Mouse (Mus musculus) erythroid progenitor cell, adult 5-6 weeks (primary cell): ENCODE measurements at regions not wholly inside any gene's neighbourhood (a gene's known extent, or its start where the extent isn't known, plus 50 kb on each side); places are given as distances from the start of the nearest gene placed in this dataset.
A peak's percentile ranks its signal among the peaks of the same experiment; 100 is the strongest.

Experiments used
- ATAC-seq: replicated peaks from 2 replicates; pipeline ENCODE4 v1.8.0; 2016; ENCODE audit warnings: moderate number of reproducible peaks, mild to moderate bottlenecking, moderate TSS enrichment, inconsistent platforms; ENCODE audit not compliant: poor library complexity, low FRiP score, severe bottlenecking

GRCm38 (mm10) chr4:40400089-40400488 is 71.9 kb upstream of the Tmem215 start:
- no peak for ATAC-seq

GRCm38 (mm10) chr4:40390183-40390582 is 81.8 kb upstream of the Tmem215 start:
- no peak for ATAC-seq

- no peak for ATAC-seq
Observed at GRCm38 (mm10) chr4:40385284-40385683, 86.7 kb upstream of the Tmem215 start.

DNA sequence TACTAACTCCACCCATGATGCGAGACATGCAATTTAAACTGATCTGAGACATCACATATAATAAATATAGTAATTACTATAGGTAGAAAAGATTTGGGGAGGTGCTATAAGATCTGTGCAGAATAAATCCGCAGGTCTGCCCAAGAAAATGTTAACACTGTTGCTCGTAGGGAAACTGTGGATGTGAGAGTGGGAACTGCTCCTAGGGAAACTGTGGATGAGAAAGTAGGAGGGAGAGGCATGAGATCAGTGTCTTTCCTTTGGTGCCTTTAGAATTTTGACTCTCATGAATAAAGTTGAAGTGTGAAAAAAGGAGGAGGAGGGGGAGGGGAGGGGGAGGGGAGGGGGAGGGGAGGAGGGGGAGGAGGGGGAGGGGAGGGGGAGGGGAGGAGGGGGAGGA is 87.3 kb upstream of the Tmem215 start:
- ATAC-seq = no peak

- no peak for ATAC-seq
Observed at GRCm38 (mm10) chr4:40380309-40380708, 91.7 kb upstream of the Tmem215 start.

DNA sequence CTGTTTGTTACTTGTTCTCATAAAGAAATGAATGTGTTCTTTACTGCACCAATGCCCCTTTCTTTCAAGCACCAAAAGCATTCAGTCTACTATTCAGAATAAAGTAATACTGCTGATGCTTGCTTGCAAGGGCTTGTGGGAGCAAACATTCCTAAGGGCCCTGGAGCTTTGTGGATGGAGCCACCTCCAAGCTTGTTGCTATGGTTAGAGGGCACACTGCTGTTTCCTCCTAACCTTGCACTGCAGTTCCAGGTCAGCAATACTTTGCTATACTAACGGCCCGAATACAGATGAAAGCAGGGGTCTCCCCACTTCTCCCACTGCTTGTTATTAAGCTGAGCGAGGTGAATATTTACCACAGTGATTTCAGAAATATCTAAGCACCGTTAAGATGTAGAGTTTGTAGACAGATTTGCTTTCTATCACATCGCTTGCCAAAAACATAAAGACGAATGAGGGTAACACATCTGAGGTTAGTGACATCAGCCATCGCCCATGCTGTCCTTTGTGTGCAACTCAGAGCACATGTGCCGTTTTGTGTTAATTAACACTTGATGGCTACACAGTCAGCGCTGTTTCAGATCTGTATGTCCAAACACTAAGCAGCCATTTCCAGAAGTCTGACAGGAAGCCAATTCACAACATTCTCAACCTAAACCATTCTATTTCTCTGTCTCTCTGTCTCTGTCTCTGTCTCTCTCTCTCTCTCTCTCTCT is 96.4 kb upstream of the Ndufb6 start:
- ATAC-seq = no peak

DNA sequence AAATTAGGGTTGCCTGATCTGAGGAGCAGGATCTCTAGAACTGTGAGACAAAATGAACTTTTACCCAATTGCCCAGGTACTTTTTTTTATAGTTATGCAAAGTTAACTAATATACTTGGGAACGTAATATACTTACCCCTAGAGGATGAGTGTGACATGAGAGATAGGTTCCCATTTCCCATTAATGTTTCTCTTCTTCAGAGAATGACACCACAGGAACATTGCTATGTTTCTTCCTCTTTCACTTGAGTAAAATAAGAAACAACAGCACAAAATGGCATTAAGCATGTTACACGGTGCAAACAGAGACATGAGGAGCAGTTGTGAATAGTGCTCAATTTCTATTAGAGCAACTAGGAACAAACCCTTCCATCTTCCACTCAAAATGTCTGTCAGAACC is 95.0 kb upstream of the Ndufb6 start:
- ATAC-seq = no peak

DNA sequence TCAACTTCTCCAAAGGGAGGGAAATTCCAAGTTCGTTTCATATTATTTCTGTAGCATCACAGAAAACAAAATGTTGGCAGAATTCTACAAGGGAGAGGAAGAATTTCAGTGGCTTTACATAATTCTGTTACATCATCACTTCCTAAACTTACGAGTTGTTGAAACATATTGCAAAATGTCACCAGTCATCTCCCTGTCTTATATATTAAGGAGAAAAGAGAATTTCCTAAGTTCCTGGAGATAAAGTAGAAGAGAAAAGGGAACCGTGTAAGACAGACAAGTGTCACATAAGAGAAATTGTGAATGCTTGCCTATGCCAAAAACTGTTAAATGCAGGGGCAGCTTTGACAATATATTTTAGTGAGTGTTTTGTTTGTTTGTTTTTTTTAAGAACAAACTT is 85.1 kb upstream of the Ndufb6 start:
- no peak for ATAC-seq

- no peak for ATAC-seq
Observed at GRCm38 (mm10) chr4:40359307-40359706, 80.1 kb upstream of the Ndufb6 start.

- no peak for ATAC-seq
Observed at GRCm38 (mm10) chr4:40357088-40357853, 78.0 kb upstream of the Ndufb6 start.

DNA sequence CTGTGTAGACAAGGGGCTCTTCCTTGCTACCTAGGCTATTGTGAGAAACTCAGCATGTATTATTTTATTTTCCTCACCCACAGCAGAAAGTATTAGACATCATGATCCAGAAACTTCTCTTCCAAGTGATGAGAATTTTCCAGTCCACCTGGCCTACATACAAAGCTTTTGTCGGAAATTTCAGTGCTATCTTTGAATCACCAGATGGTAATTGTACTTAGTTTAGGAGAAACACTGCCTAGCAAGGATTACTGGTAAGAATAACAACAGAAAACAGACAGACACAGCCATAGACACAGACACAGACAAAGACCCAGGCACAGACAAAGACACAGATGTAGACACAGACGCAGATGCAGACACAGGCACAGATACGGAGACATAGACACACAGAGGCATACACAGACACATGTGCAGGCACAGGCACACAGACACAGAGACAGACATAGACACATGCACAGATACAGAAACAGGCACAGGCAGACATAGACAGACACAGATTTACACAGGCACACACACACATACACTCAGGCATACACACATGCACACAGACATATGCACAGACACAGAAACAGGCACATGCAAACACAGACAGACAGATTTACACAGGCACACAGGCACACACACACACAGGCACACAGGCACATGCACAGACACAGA is 76.7 kb upstream of the Ndufb6 start:
- ATAC-seq = no peak

- no peak for ATAC-seq
Observed at GRCm38 (mm10) chr4:40354456-40354855, 75.2 kb upstream of the Ndufb6 start.

DNA sequence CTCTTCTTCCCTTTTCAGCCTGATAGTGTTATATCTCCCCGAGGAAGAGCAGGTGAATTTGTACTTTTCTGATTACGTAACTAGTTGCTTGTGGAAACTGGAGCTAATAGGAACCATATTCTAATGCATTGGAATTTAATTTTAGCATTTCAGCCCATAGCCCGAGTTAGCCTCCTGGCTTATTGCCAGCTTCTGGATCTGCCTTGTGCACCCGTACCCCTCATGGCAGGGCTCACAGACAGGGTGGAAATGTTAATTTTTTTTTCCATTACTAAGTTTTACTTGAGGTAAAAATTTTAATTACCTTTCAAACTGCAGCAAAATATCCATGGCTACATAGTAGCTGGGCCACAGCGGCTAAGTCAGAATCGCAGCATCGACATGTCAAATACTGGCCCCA is 72.4 kb upstream of the Ndufb6 start:
- no peak for ATAC-seq

DNA sequence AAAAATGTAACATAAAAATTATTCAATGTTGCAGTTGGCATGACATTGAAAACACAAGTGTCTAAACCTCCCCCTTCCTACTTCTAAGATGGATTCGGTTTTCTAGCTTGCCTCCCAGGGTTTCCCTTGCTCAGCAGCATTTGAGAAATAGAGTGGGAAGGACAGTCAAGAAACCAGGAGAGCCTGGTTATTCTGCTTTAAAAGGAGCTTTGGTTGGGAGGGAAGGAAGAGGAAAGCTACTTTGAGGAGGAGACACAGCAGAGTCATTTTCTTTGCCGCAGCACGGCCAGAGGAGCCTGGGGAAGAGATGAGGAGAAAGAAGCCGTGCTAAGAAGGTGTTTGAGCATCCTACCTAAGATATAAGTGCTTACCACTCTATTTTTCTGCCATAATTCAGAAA is 71.9 kb upstream of the Ndufb6 start:
- ATAC-seq = no peak

GRCm38 (mm10) chr4:40345847-40346246 is 66.6 kb upstream of the Ndufb6 start:
- ATAC-seq = no peak

DNA sequence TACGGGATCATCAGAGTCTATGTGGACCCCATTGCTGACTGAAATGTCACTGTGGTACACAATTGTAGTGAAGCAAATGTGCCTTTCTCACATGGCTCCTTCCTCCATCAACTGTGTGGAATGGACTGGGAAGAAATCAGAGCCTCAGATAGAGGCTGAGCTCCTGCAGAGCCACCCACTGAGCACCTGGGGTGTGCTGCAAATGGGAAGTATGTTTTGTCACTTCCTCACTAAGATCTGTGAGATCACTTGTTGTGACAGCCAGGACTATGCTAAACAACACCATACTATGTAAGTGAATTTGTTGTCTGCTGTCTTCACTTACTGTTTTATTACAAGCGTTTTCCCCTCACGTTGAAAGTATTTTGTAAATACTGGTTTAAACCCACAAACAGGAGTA is 63.0 kb upstream of the Ndufb6 start:
- no peak for ATAC-seq

DNA sequence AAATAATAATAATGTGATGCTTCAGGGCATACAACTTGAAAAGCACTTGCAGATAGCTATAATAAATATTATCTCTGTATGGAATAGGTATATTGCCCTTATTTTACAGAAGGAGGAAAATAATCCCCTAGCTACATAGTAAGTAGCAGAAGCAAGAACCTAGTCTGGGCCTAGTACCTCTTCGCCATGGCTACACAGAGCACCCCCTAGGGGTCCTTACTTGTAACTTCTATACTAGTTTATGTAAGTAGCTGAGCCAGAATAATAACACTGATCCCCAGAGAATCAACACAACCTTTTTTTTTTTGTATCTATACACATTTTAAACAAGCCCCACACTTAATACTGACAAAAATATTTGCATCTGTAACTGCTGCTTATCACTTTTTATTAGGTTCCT is 55.6 kb upstream of the Ndufb6 start:
- ATAC-seq = no peak

- ATAC-seq = peak; percentile 67; the same call in 1 of the 2 replicates
Observed at GRCm38 (mm10) chr4:40329737-40330136, 50.5 kb upstream of the Ndufb6 start.
